Mouse (Mus musculus): Measurements from ENCODE around the gene Sdhc. TPM values are rescaled to one million over a fixed set of nuclear protein-coding genes. Genes with fewer than 3 reads are reported as not detected.
"Not testable (repeated sequence)": the region's sequence is repeated elsewhere in the genome, so short reads cannot be mapped to it uniquely, and the experiment has no call there.

Sdhc gene
- polyA plus RNA-seq, 1 experiment = 250 TPM

DNA sequence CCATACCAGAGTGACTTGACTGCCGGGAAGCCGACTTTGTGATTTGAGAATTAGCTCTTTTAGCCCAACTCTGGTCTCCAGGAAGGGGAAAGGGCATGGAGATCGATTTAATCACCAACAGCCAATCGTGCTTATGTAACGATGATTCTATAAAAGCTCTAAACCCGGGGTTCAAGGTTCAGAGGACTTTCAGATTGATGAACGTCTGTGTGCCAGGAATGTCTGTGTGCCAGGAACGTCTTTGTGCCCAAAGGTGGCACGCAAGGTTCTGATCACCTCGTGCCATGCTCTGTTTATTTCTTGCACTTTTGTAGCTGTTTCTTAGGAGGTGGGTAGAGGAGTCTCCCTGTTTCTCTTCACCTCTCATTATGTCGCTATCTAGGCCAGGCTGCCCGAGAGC is 18.5 kb upstream of the Sdhc start:
- no peak for DNase-seq (ENCODE audit: low read depth)

DNA sequence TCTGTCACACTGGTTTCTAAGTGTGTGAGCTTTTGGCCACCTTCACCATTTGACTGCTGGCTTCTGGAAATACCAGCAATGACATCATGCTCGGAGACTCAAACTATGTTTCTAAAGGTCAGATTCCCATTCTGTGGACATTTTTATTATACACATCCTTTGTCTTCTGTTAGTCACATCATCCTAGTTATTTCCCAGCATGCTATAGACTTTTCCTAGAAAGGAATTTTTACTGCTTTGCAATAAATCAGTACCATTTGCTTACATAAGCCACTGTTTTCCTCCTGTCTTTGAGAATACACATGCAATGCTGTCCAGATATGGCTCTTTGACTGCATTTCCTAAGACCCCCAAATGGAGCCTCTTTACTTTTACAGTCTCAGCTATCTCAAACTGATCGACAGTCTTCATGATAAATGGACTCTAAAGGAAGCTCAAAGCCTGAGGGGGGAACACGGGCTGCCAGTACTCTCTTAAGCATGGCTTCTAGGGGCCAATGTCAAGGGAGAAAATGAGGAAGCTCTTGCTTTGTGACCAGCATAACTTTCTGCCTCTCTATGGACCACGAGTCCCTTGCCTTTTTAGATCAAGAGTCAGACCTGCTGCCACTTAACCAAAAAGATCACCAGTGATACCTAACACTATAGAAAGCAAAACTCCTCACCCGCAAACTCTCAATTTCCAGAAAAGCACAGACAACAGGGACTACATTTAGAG is 15.4 kb upstream of the Sdhc start:
- no peak for DNase-seq (ENCODE audit: low read depth)

- DNase-seq (ENCODE audit: low read depth) = no peak
Measured at GRCm38 (mm10) chr1:171164258-171164657, 13.9 kb upstream of the Sdhc start.

DNA sequence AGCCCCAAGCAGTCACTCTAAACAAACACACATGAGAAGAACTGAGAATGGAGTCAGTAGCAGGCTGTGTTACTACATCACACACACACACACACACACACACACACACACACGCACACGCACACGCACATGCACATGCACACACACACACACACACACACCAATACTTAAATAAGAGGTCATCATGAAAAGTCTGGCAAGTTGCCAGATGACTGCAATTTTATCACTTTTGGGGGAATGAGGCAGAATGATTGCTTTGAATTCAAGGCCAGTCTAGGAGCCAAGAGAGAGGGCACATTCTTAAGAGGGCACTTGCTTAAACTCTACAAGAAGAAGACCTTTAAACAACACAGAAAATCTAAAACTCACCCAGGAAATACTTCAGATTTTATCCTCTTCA is 12.1 kb upstream of the Sdhc start:
- no peak for DNase-seq (ENCODE audit: low read depth)

- DNase-seq (ENCODE audit: low read depth) = no peak
Measured at GRCm38 (mm10) chr1:171159485-171159975, 9.1 kb upstream of the Sdhc start.

GRCm38 (mm10) chr1:171157965-171158364 is 7.6 kb upstream of the Sdhc start:
- no peak for DNase-seq (ENCODE audit: low read depth)

DNA sequence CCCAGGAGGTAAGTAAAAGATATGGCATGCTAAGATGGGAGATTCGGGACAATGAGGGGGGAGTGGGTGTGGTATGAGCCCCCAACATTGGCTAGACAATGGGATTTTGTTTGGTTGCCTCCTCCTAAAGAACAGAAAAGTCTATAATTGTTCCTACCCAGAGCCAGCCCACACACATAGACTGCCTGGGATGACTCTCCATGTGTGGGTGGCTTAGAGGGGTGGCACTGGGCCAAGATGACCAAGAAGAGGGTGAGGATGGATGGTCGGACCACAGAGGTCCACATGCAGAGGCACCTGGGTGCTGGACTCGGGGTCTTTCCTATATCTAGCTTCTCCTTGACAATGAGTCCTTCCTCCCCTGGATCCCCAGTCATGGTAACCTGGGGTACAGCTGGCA is 6.2 kb upstream of the Sdhc start:
- DNase-seq (ENCODE audit: low read depth) = no peak

- no peak for DNase-seq (ENCODE audit: low read depth)
Measured at GRCm38 (mm10) chr1:171151966-171152365, 1.6 kb upstream of the Sdhc start.

DNA sequence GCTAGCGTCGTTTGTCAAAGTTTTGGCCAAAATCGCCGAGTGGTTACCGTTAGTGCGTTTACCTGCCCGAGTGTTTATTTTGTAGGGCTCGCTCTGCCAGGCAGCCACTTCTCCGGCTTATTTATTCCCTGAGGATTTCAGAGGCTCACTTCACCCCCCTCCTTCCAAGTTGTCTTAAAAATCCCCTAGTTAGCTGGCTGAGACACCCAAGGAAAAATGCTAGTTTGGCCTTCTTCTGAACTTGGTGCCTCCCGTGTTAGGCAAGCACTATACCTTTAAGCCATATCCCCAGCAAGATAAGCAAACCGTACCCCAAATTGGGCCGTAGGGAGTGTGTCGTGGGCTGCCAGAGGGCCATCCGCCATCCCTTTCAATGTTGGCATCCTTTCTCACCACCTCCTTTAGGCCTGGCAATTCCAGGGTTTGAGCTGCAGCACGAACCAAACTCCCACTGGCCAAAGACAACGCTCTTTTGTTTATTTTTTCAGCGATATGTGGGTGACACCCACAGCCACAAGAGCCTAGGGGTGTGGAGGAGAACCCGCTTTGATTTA is 512 bp upstream of the Sdhc start:
- no peak for DNase-seq (ENCODE audit: low read depth)

DNA sequence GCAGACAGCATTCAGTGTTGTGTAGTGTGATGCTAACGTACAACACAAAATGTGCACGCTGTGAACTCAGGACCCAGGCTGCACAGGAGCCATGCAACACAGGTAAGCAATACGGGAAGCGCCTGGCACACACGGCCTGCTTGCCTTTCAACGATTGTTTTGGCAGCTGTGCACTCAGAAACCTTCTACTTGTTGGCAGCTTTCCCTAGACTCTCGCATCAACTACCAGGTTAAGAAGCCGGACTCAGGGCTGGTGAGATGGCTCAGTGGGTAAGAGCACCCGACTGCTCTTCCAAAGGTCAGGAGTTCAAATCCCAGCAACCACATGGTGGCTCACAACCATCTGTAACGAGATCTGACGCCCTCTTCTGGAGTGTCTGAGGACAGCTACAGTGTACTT is 7.4 kb downstream of the Sdhc start:
- DNase-seq (ENCODE audit: low read depth) = not testable (repeated sequence)

DNA sequence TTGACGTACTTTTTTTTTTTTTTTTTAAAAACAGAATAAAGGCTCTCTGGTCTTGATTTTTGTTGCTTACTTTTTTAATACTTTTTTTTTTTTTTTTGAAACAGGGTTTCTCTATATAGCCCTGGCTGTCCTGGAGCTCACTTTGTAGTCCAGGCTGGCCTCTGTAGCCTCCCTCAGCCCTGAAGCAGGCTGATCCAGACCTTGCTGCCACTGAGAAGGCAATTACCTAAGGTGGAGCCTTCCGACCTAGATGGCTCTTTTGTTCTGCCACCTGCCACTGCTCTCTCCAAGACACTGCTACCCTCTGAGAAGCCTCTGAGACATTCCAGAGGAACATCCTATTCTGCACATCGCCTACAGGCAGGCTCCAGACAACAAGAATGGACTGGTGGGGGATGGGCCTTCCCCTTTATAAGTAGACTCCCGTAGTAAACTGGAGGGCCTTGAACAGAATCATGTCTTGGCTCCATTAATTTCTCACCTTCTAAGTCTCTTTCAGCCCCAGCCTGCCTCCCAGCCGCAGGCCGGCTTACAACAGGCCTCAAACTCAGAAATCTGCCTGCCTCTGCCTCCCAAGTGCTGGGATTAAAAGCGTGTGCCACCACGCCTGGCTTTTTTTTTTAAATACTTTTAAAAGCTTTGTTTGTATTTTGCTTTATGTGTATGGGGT is 12.8 kb downstream of the Sdhc start:
- not testable (repeated sequence) for DNase-seq (ENCODE audit: low read depth)

- no peak for DNase-seq (ENCODE audit: low read depth)
Measured at GRCm38 (mm10) chr1:171135600-171135999, 14.8 kb downstream of the Sdhc start.

GRCm38 (mm10) chr1:171130971-171131370 is 19.4 kb downstream of the Sdhc start:
- DNase-seq (ENCODE audit: low read depth) = no peak

DNA sequence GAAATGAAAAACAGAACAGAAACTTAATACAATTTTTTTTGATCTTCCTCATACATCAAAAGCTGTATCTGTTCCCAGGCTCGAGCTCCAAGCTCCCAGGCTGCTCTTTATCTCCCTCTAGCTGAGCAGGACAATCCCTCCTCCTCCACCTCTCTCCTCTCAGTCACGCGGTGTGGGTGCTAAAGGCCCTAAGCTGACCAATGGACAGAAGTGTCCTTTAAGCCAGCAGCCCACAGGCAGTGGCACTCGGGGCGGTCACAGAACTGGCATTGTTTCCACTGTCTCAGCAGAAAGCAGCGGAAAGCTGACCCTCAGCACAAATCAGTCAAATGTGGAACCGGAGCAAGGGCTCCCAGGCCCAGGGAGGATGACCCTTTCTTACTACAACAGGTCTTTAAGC is 21.2 kb downstream of the Sdhc start:
- no peak for DNase-seq (ENCODE audit: low read depth)

DNA sequence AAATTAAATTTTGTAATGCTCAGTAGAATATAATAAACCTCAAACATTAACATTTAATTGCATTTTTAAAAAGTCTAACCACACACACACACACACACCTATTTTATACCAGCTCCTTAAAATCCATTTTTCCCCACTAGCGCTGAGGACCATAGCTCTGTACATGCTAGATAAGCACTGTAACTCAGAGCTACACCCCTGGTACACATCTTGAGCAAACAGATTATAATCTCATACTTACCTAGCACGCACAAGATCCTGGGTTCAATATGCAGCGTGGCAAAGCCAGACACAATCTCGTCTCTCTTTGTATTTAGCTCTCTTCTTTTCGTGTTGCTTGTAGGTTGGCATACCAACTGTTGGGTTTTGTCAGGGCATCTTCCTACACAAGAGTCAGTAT is 26.0 kb downstream of the Sdhc start:
- no peak for DNase-seq (ENCODE audit: low read depth)

GRCm38 (mm10) chr1:171122932-171123331 is 27.5 kb downstream of the Sdhc start:
- no peak for DNase-seq (ENCODE audit: low read depth)

GRCm38 (mm10) chr1:171121839-171122238 is 28.6 kb downstream of the Sdhc start:
- no peak for DNase-seq (ENCODE audit: low read depth)

DNA sequence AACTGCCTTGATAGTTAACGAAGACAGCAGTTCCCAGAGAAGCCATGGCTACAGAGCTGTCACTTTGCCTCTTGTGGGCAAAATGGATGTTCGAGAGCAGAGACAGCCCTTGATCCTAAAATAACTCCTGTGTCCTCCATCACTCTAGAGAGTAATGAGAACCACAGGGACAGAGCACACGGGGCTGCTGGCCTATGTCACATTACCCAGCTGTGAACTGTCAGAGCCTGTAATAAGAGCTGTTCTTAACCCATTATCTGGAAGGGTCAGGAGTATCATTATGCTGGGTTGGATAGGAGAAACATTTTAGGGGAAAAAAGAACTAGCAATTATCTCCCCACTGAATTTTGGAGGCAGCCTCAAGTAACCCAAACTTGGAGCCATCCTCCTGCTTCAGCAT is 29.5 kb downstream of the Sdhc start:
- DNase-seq (ENCODE audit: low read depth) = no peak

GRCm38 (mm10) chr1:171119405-171119804 is 31.0 kb downstream of the Sdhc start:
- no peak for DNase-seq (ENCODE audit: low read depth)

GRCm38 (mm10) chr1:171118996-171119395 is 31.4 kb downstream of the Sdhc start:
- DNase-seq (ENCODE audit: low read depth) = no peak

DNA sequence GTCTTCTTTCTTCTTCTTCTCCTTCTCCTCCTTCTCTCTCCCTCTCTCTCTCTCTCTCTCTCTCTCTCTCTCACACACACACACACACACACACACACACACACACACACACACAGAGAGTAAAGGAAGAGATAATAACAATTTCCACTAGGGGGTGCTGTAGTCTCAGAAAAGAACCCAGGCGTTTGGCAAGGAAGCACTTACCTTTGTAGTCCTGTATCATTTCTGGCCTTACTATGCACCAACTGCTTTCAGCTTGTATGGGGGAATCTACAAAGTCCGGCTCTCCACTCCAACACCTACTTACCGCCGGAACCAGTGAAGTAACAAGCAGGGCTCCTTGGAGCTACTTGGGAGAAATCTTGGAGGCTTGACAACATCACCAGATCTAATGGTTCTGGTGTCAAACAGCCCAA is 32.1 kb downstream of the Sdhc start:
- DNase-seq (ENCODE audit: low read depth) = no peak

DNA sequence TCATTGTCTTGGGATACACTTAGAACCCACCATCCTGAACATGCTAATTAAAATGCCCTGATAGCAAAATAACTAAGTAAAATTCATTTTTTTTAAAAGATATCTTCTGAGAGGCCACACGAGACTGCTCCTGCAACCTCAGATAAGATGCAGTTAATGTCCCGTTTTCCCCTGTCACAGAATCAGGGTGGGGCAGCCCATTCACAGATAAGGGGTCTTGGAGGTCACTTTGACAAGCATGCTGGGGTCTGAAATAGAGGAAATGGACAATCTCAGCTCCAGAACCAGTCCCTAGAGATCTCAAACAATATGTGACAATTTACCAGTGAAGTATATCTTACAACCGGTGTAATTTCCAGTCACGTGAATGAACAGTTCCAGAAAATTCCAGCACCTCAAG is 34.1 kb downstream of the Sdhc start:
- no peak for DNase-seq (ENCODE audit: low read depth)

GRCm38 (mm10) chr1:171113873-171114299 is 36.5 kb downstream of the Sdhc start, which contains the start of gene Cfap126:
Cfap126 (plus strand) TSS chr1:171113918.
- no peak for DNase-seq (ENCODE audit: low read depth)

Data from gonadal fat pad, adult 2 months (tissue).